Mouse (Mus musculus): ENCODE data around the gene Crip1.

Crip1 gene

DNA sequence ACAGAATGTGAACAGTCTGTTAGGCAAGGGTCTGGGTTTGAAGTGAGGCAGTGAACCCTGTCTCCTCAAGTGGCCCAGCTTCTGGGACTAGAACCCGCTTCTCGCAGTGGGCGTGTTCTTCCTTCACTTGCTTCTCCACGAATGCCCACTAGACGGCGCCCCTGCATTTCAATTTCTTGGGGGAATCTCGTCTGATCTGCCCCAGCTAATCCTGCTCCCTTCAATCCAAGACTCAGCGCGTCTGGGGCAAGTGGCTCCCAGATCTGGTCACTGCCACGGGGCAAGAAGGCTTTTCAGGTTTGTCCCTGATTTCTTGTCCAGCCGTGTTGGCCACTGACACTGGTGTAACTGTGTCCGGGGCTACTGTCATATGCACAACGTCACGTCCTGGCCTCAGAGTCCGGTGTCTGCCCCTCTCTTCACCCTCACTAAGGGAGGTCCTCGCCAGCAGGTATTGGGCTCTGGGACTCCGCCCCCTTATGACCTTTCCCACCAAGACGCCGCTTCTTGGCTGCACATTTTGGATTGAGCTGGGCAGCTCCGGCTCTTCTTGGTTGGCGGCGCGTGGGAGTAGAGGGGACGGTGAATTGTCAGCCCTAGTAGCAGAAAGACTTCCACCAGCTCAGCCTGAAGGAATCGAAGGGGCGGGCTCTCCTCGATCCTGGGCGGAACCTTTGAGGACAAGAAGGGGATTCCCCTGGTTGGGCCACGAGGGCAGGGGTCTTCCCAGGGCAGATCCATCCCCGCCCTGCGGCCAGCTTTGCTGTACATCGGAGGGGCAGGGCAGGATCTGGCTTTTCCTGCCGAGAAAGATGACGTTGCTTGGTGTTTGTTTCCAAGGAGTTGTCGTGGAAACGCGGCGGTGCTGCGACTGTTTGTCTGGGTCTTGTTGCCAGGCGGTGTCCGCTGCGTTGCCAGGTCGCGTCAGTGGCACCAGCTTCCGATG, at the start of gene Crip1:
Gene Crip1 (plus strand): TSS at position 205 of the 946 bp plus-strand sequence.
- DNase-seq, result peak; percentile 93

DNA sequence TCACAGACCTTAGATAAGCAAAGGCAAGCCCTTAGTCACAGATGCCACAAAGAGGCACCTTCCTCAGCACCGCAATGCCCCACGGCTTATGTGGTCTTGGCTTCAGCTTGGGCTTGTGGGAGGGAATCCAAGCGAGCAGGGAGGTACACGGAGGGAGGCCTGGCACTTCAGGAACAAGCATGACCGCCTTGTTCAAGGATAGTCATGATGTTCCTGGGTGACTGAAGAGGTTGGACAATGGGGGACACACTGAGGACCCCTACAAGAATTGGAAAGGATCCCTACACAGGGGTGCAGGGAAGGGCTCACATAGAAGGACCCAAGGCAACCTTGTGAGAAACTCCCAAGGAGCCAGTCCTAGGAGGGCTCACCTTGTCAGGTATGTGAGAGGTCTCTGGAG, 49.1 kb upstream of the Crip1 start:
- no peak for DNase-seq

DNA sequence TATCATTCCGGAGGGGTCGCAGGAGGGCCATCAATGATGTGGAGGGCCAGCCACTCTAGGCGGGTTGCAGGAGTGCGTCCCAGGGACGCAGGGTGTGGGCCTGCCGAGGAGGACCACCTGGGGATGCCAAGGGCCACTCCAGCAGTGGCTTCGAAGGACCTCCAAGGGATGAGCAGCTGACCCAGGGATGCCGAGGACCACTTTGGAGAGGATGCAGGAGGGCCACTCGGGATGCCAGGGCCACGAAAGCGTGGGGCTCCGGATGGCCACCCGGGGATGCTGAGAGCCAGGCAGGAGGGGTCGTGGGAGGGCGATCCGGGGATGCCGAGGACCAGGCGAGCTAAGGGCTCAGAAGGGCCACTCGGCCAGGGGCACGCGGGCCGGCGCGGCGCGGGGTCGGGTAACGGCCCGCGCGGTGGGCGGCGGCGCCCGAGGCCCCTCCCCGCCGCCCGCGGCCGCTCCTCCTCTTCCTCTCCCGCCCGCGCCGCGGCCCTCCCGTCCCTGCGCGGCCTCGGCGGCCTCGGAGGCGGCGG, 48.3 kb upstream of the Crip1 start, which contains the start of gene Mta1:
Gene Mta1 (plus strand): TSS at position 530 of the 533 bp plus-strand sequence.
- DNase-seq, result peak; percentile 82

DNA sequence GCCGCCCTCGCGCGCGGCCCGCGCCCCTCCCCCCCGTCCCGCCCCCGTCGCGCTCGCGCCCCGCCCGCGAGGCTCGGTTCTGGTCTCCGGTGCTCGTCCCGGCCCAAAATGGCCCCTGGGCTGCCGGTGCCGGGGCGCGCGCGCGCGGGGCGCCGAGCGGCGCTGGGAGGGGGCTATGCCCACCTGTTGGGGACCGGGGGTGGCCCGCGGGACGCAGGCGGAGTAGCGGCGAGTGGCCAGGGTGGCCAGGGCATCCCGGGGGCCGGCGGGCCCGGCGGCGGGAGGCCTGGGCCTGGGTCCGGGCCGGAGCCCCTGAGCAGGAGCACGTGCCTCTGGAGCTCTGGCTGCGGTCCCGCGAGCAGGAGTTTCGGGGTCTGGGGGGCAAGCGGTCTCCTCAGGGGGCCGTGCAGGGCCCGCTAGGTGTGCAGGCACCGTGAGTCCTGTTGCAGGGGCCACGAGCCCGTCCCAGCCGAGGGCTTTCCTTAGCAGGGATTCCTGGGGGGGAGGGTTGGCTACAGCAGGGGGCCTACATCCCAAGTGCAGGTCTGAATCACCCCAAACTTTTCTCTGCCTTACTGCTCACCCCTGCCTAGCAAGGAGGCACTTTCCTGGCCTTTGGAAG, 47.5 kb upstream of the Crip1 start:
- peak; percentile 58 for DNase-seq

DNA sequence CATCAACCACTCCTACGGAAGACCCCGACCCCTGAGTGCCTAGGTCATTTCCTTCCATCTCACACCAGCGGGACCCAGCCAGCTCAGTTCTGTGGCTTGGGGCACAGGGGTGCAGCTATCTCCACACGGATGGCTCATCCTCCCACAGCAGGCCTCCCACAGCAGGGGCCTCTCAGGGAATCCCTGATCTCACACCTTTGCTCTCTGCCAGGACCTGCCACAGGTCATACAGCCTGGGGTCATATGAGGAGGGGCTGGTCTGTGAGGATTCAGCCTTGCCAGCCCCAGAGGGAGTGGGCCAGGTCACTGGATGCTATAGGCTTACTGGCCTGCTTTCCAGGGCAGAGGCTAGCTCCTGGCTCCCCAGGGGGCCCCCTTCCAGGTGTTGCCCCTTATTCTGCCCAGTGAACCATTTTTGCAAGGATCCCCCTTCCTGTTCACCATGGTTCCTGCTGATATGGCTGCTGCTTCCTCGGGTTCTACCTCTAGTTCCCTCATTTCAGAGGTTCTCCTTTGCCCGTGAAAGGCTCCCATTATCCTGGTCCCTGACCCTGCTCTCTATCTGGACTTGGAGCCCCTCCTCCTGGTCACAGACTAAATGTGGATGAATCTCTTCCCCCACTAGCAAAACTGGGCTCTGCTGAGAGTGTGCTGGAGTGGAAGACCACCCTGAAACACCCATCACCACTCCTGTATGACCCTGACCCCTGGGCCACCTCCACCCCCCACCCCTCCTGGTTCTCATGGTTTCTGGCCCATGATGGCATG, 46.5 kb upstream of the Crip1 start:
- DNase-seq, result peak; percentile 30

DNA sequence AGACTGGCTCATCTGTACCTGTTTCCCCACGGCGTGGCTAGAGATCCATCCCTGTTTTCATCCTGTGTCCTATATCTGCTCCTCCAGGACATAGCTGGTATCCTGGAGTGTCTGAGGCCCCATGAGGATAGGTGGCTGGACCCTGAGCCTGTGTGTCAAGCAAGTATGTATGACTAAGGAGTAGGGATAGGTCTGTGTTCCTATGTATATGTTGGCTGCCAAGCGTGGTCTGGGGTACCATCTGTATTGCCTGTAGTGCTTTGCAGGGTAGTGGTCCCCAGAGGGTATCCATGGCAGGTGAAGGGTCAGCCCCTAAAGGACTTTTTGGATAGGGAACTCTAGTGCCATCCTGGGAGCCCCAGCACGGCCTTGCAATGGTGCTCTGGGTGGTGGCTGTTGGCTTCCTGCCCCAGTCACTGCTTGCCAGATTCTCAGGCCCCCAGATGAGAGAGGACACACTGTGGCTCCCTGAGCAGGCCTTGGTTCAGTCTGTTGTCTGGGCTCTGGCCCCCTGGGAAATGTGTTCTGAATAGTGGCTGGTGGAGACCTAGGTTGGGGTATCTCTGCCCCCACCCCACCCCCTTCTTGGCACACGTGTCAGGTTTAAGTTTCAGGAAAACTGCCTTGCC, 45.6 kb upstream of the Crip1 start:
- peak; percentile 35 for DNase-seq

DNA sequence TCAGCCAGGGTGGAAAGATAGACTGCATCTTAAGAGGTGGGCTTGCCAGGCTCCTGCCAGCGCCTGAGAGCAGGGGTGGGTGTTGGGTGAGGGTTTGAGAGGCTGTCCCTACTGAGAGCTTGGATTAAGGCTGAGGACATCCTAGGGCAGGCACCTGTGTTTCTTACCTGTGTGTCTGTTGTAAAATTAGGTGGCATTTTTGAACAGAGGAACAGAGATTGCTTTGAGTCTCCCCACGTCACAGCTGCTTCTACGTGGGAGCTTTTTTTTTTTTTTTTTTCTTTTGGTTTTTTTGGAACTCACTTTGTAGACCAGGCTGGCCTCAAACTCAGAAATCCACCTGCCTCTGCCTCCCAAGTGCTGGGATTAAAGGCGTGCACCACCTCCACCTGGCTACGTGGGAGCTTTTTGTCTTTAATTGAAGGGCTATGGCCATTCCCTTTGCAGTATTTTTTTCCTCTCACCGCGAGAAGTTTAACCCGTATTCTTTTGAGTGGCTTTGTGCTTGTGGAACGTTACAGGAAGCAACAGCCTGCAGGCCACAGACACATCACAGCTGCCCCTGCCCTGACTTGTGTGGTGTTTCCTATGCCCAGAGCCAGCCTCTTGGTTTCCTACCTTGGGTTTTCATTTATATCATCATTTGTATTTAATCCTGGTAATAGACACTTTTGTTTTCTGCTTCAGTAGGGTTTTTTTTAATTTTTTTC, 44.7 kb upstream of the Crip1 start:
- no peak for DNase-seq

DNA sequence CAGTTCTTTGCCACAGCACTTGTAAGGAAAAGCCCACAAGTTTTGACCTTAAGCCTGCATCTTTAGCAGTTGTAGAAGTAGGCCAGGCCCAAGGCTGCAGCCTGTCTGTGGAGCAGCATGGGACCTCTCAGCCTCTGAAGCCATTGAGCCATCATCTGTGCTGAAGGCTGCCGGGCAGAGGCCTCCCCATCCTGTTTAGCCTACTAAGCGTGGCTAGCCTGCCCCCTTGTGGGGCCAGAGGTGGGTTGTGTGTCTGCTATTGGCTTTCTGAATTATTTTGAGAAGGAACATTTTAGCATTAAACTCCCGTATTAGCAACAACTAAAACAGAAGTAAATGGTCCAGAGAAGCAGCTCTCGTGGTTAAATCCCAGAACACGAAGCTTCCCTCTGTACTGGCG, 43.7 kb upstream of the Crip1 start:
- peak; percentile 83 for DNase-seq

DNA sequence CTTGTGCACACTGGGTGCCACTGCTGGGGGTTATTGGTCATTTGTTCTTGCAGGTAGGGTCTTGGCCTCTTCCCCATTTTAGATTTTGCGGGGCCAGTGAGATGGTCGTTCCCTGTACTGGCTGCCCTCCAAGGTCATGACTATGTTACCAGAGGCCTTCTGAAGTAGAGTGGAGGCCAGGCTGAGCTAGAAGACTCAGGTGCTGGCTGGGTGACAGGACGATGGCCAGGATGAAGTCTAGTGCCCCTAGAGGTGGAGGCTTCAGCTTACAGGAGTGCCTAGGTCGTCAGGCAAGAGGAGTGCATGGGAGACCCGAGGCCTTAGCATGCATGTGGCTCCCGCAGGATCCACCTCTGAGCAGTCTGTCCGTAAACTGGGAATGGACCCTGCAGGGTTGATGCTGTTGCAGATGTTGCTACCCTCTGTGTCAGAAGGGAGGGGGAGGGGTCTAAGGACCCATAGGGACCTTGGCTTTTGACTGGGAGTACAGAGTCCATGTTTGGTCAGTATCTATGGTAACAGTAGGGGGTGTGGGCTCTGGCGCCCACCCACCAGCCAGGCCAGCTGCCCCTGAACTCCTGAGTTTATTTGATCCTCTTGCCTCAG, 42.2 kb upstream of the Crip1 start:
- DNase-seq, result peak; percentile 50

DNA sequence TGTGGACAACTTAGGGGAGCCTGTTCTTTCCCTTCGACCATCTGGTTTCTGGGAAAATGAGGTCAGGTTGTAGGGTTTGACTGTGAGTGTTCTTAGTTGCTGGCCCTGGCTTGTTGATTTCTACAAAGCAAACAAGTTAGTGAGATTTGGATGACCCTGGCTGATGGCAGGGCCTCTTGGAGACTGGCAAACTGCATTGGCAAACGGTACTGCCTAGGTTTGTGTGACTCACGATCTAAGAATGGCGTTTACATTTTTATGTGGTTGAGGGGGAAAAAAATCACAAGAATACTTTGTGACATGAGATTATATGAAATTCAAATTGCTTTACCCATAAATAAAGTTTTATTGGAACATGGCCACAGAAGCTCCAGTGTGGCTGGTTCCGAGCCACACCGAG, 39.7 kb upstream of the Crip1 start:
- no peak for DNase-seq

DNA sequence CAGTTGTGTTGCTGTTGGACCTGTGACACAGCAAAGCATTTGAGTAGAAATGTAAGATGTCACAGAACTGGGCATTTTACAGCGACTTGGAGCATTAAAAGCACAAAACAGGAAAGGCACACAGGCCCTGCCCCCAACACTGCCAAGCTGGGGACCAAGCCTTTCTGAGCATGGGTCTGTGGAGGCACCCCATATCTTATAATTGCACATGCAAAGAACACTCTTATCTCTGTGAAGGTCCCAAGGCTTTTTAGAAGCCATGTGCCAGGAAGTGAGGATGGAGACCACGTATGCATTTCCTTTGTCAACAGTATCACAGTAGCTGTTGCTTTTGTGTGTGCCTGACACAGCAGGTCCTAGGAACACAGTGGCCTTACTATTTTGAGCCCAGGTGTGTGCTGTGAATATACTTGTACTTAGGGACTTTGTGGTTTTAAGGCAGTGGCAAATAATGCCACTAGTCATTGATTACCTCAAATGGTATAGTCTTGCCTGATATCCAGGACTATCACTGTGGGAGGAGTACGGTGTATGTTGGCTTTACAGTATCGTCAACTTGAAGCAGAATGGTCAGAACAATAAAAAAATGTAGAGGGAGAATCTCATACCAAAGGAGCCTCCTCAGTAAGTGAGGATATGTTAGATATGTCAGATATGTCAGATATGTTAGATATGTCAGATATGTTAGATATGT, 38.5 kb upstream of the Crip1 start:
- no peak for DNase-seq

DNA sequence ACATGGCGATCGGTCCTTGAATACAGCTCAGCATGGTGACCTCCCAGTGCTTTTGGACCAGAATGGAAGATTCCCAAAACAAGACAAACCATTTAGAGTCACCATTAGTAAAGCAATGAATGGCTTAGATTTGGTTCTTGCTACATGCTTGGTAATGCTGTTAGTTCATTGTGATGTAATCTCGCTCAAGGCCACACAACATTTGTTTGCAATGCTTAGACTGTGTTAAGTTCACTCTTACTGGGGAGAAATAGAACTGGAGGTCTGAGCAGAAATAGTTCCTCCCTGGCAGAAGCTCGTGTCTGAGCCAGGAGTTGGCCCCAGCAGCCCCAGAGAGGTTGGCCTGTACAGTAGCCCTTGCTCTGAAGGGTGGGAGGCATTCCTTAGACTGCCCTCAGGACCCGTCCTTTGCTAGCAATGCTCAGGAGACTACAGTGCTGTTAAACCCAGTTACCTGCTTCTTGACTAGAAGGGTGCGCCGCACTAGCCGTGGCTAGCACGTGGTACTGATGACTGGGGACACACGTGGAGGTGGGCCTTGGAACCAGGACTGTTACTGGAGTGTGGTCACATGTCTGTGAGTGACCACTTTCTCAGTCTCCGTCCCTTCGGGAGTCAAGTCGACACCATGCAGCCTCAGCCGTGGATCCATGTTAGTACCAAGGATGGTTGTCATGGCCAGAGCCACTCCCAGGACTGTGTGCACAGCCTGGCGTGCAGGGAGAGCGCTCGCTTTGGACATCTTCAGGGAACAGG, 37.4 kb upstream of the Crip1 start:
- DNase-seq, result no peak

DNA sequence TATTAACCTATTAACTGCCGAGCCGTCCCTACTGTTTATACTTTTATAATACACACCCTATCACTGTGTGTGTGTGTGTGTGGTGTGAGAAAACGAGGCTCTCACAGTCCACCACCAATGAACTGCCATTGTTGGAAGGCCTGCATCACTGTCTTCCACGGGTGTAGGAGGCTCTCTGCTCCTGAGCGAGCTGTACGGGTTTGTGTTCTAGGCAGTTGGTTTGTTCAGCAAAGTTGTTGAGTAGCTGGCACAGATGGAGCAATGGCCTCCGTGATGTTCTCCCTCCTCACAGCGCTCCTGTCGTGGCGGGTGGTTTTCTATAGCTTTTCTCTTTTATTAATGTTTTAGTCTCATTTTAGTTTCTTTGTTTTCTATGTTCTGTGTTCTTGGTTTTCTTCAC, 36.3 kb upstream of the Crip1 start:
- DNase-seq, result no peak

DNA sequence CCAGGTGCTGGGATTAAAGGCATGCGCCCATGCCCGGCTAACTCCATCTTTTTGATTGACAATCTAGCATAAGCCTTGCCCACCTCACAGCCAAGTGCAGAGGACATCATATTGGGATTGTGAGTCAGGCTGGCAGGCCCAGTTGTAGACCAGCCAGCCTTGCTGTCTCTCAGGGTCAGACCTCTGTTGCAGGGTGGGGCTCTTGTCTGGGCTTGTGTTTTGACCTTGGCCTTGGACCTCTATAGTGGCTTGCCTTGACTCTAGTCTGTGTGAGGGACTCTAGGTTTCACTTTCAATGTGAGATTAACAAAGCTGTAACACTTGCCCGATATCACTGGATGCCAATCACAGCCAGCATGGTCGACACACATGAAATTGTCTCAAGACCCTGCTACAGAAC, 32.0 kb upstream of the Crip1 start:
- no peak for DNase-seq

DNA sequence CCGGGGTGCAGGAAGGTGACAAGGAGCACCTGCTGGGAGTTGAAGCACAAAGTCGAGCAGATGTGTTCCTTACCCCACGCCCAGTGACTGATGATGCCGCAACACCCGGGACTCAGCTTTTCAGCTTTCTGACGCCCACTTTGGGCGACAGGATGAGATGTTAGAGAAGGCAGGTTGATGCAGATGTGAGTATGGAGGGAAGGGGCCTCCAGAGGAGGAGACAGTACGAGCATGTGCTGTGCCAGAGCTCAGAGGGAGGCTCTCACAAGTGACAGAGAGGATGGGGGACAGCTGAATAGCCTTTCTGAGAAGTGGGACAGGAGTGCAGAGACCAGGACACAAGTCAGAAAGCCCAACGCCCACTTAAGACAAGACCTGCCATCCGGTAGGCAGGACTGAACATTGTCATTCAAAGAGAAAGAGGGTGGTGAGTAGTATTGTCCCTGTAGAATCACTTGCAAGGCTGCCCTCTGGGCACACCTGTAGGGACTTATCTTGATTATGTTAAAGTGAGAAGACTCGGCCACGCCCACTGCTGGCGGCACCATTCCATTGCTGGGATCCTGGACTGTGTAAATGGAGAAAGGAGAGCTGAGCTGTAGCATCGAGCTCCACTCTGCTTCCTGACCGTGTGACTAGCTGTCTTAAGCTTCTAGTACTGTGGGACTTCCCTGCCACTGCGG, 31.1 kb upstream of the Crip1 start:
- no peak for DNase-seq

DNA sequence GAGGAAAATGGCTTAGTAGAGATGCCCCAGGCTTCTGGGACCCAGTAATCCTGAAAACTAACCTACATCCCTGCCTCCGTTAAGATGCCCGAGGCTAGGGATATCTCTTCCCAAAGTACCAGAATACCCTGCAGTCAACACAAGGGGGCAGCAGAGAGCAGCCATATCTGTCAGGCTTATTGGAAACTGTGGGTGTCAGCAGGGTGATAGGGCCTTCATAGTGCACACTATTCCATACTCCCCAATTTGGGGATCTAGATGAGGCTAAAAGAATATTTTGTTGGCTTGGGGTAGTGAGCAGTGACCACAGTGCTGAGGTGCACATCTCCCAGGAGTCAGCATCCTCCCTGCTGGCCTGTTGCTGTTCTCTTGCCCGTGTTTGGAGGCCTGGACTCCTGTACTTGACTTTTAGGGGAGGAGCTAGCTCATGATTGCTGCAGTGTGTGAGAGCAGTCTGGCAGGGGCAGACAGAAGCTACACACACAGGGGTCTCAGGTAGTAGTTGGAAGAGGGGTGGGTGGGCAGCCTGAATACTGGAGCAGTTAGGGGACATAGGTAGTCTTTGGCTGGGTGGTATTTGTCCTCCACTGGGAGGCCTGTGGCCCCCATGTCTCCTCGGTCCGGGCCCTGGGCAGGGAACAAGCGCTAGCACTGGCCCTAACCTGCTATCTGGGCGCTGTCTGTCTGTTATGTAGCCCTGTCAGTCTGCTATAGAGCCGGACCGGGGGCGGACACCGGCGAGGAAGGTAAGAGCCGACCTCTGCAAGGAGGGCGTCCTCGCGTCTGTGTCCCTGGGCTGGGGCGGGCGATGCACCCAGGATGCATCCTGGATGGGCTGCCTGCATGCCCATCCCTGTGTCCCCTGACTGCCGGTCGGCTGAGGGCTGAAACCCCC, 26.4 kb upstream of the Crip1 start:
- DNase-seq, result peak; percentile 87

DNA sequence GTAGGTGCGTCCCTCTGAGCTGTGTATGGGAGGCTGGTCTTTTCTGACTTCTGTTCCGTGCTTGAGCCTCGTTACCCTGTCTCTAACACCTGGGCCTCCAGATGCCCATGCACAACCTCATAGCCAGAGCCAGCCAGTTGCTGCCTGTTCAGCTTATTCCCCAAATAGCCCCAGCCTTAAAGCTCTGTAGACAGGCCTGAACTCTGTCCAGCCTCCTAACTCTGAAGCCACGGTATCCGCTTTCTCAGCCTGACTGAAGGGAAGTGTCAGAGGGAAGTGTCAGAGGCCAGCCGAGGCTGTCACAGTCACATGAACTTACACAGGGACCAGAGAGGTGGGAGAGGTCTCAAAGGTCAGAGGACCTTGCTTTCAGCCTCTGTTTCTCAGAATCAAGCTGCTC, 21.4 kb upstream of the Crip1 start:
- DNase-seq, result no peak

DNA sequence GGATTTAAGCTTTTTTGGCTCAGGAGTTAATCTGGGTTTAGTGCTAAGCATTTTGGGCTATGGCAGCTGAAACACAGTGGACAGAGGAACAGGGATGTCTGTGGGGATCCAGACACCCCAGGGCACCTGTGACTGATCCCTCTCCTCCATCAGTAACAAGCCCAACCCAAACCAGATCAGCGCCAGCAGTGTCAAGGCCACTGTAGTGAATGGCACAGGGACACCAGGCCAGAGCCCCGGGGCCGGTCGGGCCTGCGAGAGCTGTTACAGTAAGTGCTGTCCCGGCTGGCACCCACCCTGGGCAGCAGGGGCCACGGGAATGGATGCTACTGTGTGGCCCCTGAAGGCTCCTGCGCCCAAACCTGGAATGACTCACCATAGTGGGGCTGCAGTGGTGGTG, 15.4 kb upstream of the Crip1 start:
- no peak for DNase-seq

DNA sequence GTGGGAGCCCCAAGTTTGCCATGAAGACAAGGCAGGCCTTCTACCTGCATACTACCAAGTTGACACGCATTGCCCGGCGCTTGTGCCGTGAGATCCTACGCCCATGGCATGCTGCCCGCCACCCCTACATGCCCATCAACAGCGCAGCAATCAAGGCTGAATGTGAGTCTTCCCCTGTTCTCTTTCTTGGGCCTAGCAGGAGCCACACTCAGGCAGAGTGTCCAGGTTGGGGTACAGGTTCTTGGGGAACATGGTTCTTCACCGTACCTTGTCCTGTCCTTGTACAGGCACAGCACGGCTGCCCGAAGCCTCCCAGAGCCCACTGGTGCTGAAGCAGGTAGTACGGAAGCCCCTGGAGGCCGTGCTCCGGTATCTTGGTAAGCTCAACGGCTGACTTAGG, 14.5 kb upstream of the Crip1 start:
- no peak for DNase-seq

Data from thymus, postnatal 4 days (tissue).